Mouse (Mus musculus) cerebellum, adult 18-20 months (tissue): ENCODE measurements at regions not wholly inside any gene's neighbourhood (a gene's known extent, or its start where the extent isn't known, plus 50 kb on each side); places are given as distances from the start of the nearest gene placed in this dataset.
A peak's percentile ranks its signal among the peaks of the same experiment; 100 is the strongest.

Source experiments
- DNase-seq, 2 experiments: peaks; one replicate each; pipeline ENCODE4 v3.0.0; 2021

- DNase-seq: no peak
These were observed 1380.4 kb upstream of the Cdh8 start for GRCm38 (mm10) chr8:100796628-100797027.

GRCm38 (mm10) chr8:100793951-100794350, 1377.7 kb upstream of the Cdh8 start:
- no peak for DNase-seq

- no peak for DNase-seq
These were observed 1374.4 kb upstream of the Cdh8 start for GRCm38 (mm10) chr8:100790592-100791141.

GRCm38 (mm10) chr8:100788132-100788531, 1371.9 kb upstream of the Cdh8 start:
- DNase-seq: no peak

- peak; percentile 30 to 58 for DNase-seq
These were observed 1356.6 kb upstream of the Cdh8 start for GRCm38 (mm10) chr8:100772742-100773370.

- no peak for DNase-seq
These were observed 1353.3 kb upstream of the Cdh8 start for GRCm38 (mm10) chr8:100769617-100770016.

GRCm38 (mm10) chr8:100733927-100734326, 1317.7 kb upstream of the Cdh8 start:
- no peak for DNase-seq

- DNase-seq: no peak
These were observed 1286.1 kb upstream of the Cdh8 start for GRCm38 (mm10) chr8:100702365-100702764.

GRCm38 (mm10) chr8:100695043-100695442, 1278.8 kb upstream of the Cdh8 start:
- no peak for DNase-seq

GRCm38 (mm10) chr8:100678580-100678979, 1262.3 kb upstream of the Cdh8 start:
- no peak for DNase-seq
